Mouse (Mus musculus) testis, adult 2 months (tissue): ENCODE data around the gene Fbxo17.

Source experiments
- CTCF ChIP-seq: fragments of 200-500 bp; IDR thresholded peaks from 2 replicates; pipeline ENCODE4 v1.5.1; 2012; ENCODE audit warnings: low read depth, mild to moderate bottlenecking, inconsistent platforms, low read length, moderate library complexity; ENCODE audit not compliant: control insufficient read depth, insufficient read depth, insufficient replicate concordance
- POLR2A ChIP-seq: fragments of 200-500 bp; IDR thresholded peaks from 2 replicates; pipeline ENCODE4 v1.6.1; 2012; ENCODE audit warnings: low read depth, mild to moderate bottlenecking, inconsistent platforms, low read length, moderate library complexity; ENCODE audit not compliant: control insufficient read depth

DNA sequence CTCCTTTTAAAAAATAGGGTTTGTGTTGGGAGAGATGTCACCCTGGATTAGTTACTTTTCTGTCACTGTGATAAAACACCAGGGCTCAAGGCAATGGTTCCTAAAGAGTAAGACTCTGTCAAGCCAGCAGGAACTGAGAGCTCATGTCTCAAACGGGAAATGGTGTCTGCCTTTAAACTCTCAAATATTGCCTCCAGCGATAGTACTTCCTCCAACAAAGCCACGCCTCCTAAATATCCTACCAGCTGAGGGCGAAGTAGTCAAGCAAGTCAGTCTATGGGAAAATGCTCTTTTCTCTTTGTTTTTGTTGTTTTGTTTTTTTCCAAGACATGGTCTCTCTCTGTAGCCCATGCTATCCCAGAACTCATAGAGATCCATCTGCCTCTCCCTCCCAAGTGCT, 45.4 kb upstream of the Fbxo17 start:
- TF ChIP-seq POLR2A = no peak
- no peak for TF ChIP-seq CTCF
